In the genomic region with DNA sequence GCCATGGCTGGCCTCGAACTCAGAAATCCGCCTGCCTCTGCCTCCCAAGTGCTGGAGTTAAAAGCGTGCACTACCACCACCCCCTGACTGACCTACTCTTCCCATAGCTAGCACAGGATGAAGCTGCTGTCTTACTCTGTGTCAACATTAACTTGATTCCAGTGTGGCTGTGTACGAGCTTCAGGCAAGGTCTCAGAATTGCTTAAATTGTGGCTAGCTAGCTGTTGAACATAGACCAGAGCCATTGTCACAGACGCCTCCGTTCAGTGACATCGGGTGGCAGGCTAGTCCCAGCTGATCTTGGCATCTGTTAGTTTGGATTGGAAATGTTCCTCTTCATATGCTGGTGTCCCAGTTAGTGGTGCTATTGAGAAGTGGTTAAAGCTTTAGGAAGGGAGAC, we compare ENCODE assay signal across 47 mouse cellular contexts. TPM values are rescaled to one million over a fixed set of nuclear protein-coding genes. Genes with fewer than 3 reads are reported as not detected.
"Had no signal": no experiment of that assay in that cellular context is flagged by ENCODE, and none has a peak within 500 bp of the region (broad histone marks: within the 10 kb centered on the region; RNA-seq: fewer than 3 reads in every experiment).

No protein-coding gene starts in this region.

- H3K4me2 ChIP-seq: heart, embryonic 11.5 days; heart, embryonic 12.5 days; hindbrain, embryonic 12.5 days; hindbrain, embryonic 13.5 days; hindbrain, embryonic 14.5 days; hindbrain, embryonic 15.5 days; intestine, embryonic 15.5 days; kidney, embryonic 15.5 days had no signal

- H3K27me3 ChIP-seq: heart, embryonic 13.5 days; heart, embryonic 15.5 days; hindbrain, embryonic 12.5 days; hindbrain, embryonic 13.5 days; hindbrain, embryonic 15.5 days; intestine, embryonic 15.5 days; kidney, embryonic 15.5 days had no signal

- H3K9ac ChIP-seq: heart, embryonic 12.5 days; heart, embryonic 13.5 days; heart, embryonic 15.5 days; hindbrain, embryonic 12.5 days; hindbrain, embryonic 13.5 days; hindbrain, embryonic 14.5 days; hindbrain, embryonic 15.5 days; intestine, embryonic 15.5 days; kidney, embryonic 15.5 days had no signal

- DNase-seq: kidney, adult 11 months; kidney, adult 18-20 months; kidney, adult 8-10 months; kidney, adult 9 months; kidney, postnatal 10 days; kidney, postnatal 25 days; kidney, postnatal 36 days; layer of hippocampus, adult 9-11 months; layer of hippocampus, postnatal 36 days had no signal

- H3K4me3 ChIP-seq: heart, embryonic 10.5 days; heart, embryonic 12.5 days; heart, embryonic 13.5 days; heart, embryonic 15.5 days; hindbrain, embryonic 10.5 days; hindbrain, embryonic 12.5 days; hindbrain, embryonic 13.5 days; hindbrain, embryonic 15.5 days; intestine, embryonic 15.5 days; kidney, embryonic 15.5 days; left cerebral cortex, adult 2 months had no signal

- H3K27ac ChIP-seq: heart, embryonic 10.5 days; heart, embryonic 13.5 days; heart, embryonic 15.5 days; hindbrain, embryonic 10.5 days; hindbrain, embryonic 12.5 days; hindbrain, embryonic 13.5 days; hindbrain, embryonic 14.5 days; hindbrain, embryonic 15.5 days; hindbrain, postnatal 0 days; intestine, embryonic 15.5 days; kidney, embryonic 15.5 days; kidney, postnatal 0 days; left cerebral cortex, adult 2 months had no signal

- H3K4me1 ChIP-seq: intestine, embryonic 15.5 days had no signal

- ATAC-seq: hindbrain, embryonic 16.5 days; hindbrain, postnatal 0 days; inflammation-experienced regulatory T-cells, adult 6 months; intestine, embryonic 15.5 days; intestine, embryonic 16.5 days; intestine, postnatal 0 days had no signal

- H3K9me3 ChIP-seq: heart, embryonic 10.5 days; heart, embryonic 12.5 days; heart, embryonic 13.5 days; heart, embryonic 15.5 days; hindbrain, embryonic 10.5 days; hindbrain, embryonic 12.5 days; hindbrain, embryonic 13.5 days; hindbrain, embryonic 15.5 days; intestine, embryonic 15.5 days; kidney, embryonic 15.5 days had no signal

- H3K36me3 ChIP-seq: heart, embryonic 10.5 days; heart, embryonic 12.5 days; heart, embryonic 13.5 days; heart, embryonic 15.5 days; hindbrain, embryonic 10.5 days; hindbrain, embryonic 12.5 days; hindbrain, embryonic 13.5 days; hindbrain, embryonic 15.5 days; intestine, embryonic 15.5 days; kidney, embryonic 15.5 days had no signal

RNA-seq across cellular contexts. Expression of gene Drd3, which starts 42.5 kb away (rescaled TPM):
- total RNA-seq: heart, postnatal 10 days; heart, postnatal 14 days; heart, postnatal 36 days; heart, postnatal 4 days; hematopoietic stem cell, adult 5-6 weeks; layer of hippocampus, adult 18-20 months had no signal
- polyA plus RNA-seq: heart, embryonic 10.5 days; heart, embryonic 11.5 days; heart, embryonic 12.5 days; heart, embryonic 13.5 days; heart, embryonic 14.5 days; heart, embryonic 15.5 days; heart, embryonic 16.5 days; heart, postnatal 0 days; hindbrain, embryonic 10.5 days; hindbrain, embryonic 11.5 days; hindbrain, embryonic 12.5 days; hindbrain, embryonic 13.5 days; hindbrain, embryonic 14.5 days; hindbrain, embryonic 15.5 days; hindbrain, embryonic 16.5 days; hindbrain, postnatal 0 days; inflammation-experienced regulatory T-cells, adult 6 months; intestine, embryonic 14.5 days; intestine, embryonic 15.5 days; intestine, embryonic 16.5 days; intestine, postnatal 0 days; kidney, embryonic 15.5 days; kidney, embryonic 16.5 days had no signal

RNA-seq across cellular contexts. Expression of gene Tigit, which starts 47.4 kb away (rescaled TPM):
- total RNA-seq: heart, postnatal 10 days; heart, postnatal 14 days; heart, postnatal 36 days; heart, postnatal 4 days; hematopoietic stem cell, adult 5-6 weeks; hindbrain, postnatal 0 days; layer of hippocampus, adult 18-20 months; layer of hippocampus, adult 2 months; layer of hippocampus, adult 8-10 months; layer of hippocampus, postnatal 10 days; layer of hippocampus, postnatal 14 days; layer of hippocampus, postnatal 25 days; layer of hippocampus, postnatal 36 days; left cerebral cortex, adult 18-20 months; left cerebral cortex, adult 2 months had no signal
- polyA plus RNA-seq: heart, embryonic 10.5 days; heart, embryonic 11.5 days; heart, embryonic 12.5 days; heart, embryonic 13.5 days; heart, embryonic 14.5 days; heart, embryonic 15.5 days; heart, postnatal 0 days; hindbrain, embryonic 10.5 days; hindbrain, embryonic 11.5 days; hindbrain, embryonic 12.5 days; hindbrain, embryonic 13.5 days; hindbrain, embryonic 14.5 days; hindbrain, embryonic 15.5 days; hindbrain, embryonic 16.5 days; intestine, embryonic 14.5 days; intestine, embryonic 15.5 days; intestine, embryonic 16.5 days; intestine, postnatal 0 days; kidney, embryonic 14.5 days; kidney, embryonic 15.5 days; kidney, embryonic 16.5 days; kidney, postnatal 0 days had no signal
